Mouse (Mus musculus) neutrophil, adult 65 days (primary cell): Measurements from ENCODE around the gene Golt1b. TPM values are rescaled to one million over a fixed set of nuclear protein-coding genes. Genes with fewer than 3 reads are reported as not detected.

Experiments
- total RNA-seq: library from RNA; stranded (reverse); gene quantifications from 2 replicates; pipeline ENCODE4 v1.2.4, GENCODE M21; 2023

The Golt1b gene
- total RNA-seq: 19.7 and 20.7 TPM in 2 replicates

DNA sequence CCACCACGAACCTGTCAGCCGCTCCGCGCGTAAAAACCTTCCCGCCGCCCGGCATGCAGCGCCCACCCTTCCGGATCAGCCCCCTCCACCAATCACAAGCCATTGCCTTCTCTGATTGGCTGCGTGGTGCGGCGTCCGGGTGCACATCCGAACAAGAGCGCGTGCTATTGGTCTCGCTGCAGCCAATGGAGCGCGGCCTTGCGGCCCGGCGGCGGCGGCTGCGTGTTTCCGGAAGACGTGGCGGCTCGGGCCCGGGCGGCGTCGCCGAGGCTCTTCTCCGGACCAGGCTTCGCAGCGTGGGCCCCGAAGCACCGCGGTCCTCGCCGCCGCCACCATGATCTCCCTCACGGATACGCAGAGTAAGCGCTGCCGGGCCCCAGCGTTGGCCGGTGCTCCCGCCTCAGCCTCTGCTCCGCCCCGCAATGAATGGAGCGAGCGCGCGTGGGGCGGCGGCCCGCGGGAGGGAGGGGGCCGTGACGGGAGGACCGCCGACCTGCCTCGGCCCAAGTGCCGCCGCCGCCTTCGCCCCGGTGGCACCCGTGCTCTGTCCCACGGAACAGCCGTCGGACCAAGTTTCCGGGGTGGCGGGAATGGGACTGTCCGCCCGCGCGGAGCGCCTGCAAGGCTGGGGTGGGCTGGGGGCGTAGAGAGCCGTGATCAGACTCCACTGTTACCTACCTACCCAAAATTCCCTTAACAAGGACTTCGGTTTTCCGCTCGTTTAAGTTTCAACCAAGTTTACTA lies at the start of gene Golt1b, which contains the start of gene Recql:
Golt1b (plus strand) TSS at position 211 of the 744 bp plus-strand sequence.
Recql (minus strand) TSS at position 77 of the 744 bp plus-strand sequence.

DNA sequence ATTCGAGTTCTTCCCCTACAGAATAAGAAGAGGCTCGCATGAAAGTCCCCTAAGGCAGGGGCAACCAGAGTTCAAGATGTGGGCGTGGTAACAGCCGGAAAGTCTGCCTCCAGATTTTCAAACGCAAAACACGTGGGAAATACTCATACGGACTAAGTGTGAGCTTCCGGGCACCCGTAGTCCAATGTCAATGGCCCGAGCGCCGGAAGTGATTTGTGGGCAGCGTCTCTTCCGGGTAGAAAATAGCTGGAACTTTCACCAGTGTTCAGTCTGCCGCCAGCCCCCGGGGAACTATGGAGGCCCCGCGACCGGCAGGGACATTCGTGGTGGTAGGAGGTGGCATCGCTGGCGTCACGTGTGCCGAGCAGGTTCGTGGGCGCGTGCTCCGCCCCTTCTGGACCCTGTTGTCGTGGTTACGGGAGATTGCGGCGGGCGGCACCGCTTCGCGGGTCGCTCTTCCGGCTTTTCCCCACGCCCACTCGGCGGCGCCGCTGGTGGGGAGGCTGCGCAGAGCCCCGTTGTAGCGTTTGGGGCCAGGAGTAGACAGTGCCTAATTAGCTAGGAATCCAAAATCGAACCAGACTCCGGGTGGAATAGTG lies 41.5 kb upstream of the Golt1b start, which contains the start of gene Pyroxd1:
Pyroxd1 (plus strand) TSS at position 215 of the 599 bp plus-strand sequence.

DNA sequence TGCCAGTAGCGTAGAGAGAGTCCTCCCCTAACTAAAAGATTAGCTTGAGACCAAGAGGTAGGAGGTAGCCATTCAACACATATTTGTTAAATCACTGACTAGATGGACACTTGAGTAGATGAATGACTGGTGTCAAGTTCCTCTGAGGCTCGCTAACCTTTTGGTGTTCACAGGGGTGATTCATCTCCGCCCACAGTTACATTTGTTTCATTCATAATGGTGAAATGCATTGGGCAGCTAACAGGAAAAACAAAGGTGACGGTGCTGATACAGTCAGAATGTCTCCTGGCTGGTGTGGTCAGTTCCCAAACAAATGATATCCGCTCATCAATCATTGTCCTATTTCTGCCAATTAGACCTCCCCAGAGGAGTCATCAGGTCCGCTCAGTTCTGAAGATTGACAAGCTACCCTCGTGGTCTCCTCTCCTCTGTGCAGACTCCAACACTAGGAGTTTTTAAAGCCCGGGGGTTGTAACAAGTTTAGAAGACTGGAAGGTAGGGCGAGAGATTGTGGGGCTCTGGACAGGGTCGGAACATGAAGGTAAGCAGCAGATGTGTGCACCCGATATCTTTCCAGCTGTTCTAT lies 26.0 kb downstream of the Golt1b start, which contains the start of gene Spx:
Spx (plus strand) TSS at position 536 of the 586 bp plus-strand sequence.

Other genes with a start within 250 kb of the Golt1b start
- gene Slco1a6, start 178.7 kb upstream of the Golt1b start, total RNA-seq: 1.6 TPM in 1 of 2 replicates, not detected in the other
- gene Iapp, start 88.8 kb upstream of the Golt1b start, total RNA-seq: not detected in 2 replicates
- gene Slco1a5, start 64.2 kb upstream of the Golt1b start, total RNA-seq: not detected in 2 replicates
- gene Pyroxd1, start 41.6 kb upstream of the Golt1b start, total RNA-seq: 10.7 and 12.1 TPM in 2 replicates
- 8.6 and 9.9 TPM in 2 replicates for gene Recql, start 134 bp upstream of the Golt1b start, total RNA-seq
- gene Spx, start 26.2 kb downstream of the Golt1b start, total RNA-seq: not detected in 2 replicates
- not detected in 2 replicates for gene Gys2, start 85.9 kb downstream of the Golt1b start, total RNA-seq
- 19.9 and 22.2 TPM in 2 replicates for gene Ldhb, start 120.7 kb downstream of the Golt1b start, total RNA-seq
- 0.25 TPM in 1 of 2 replicates, not detected in the other for gene Kcnj8, start 184.4 kb downstream of the Golt1b start, total RNA-seq